Mouse (Mus musculus): ENCODE measurements around the gene Ampd2. TPM values are rescaled to one million over a fixed set of nuclear protein-coding genes. Genes with fewer than 3 reads are reported as not detected.

Ampd2 gene
- polyA plus RNA-seq, 1 experiment from 2014 or later, result 47.3 TPM

- peaks cover under 1% of the 10 kb centered on the region; the same call in 1 of the 2 replicates for H3K27me3 ChIP-seq
- ATAC-seq (ENCODE audit: low FRiP score), result no peak
- no peak overlapping the region for H3K27ac ChIP-seq
- H3K4me2 ChIP-seq, result peak overlapping the region; percentile 100
- 0 out of 2 replicates have a peak overlapping the region, but pooled peaks have one; percentile 66 for H3K4me3 ChIP-seq (replicated peaks)
- H3K36me3 ChIP-seq (replicated peaks), result peaks cover 14% of the 10 kb centered on the region
- 82% methylated on average over 4 of the region's 4 CpGs for WGBS
- H3K9ac ChIP-seq, result no peak overlapping the region
- H3K4me1 ChIP-seq, result peaks cover 52% of the 10 kb centered on the region
- H3K9me3 ChIP-seq, result no peaks in the 10 kb centered on the region
Observed at GRCm38 (mm10) chr3:108083904-108084407, 2.5 kb downstream of the Ampd2 start.

GRCm38 (mm10) chr3:108083161-108083560 lies 3.3 kb downstream of the Ampd2 start:
- H3K4me2 ChIP-seq, result peak overlapping the region; percentile 100; the same call in 1 of the 2 replicates
- H3K4me1 ChIP-seq, result peaks cover 52% of the 10 kb centered on the region
- H3K9ac ChIP-seq, result no peak overlapping the region
- H3K27ac ChIP-seq, result no peak overlapping the region
- no peaks in the 10 kb centered on the region for H3K9me3 ChIP-seq
- WGBS, result 65% methylated on average over 2 of the region's 2 CpGs
- no peaks in the 10 kb centered on the region for H3K27me3 ChIP-seq
- no peak overlapping the region for H3K4me3 ChIP-seq (replicated peaks)
- no peak for ATAC-seq (ENCODE audit: low FRiP score)
- peaks cover 22% of the 10 kb centered on the region for H3K36me3 ChIP-seq (replicated peaks)

- no peaks in the 10 kb centered on the region for H3K9me3 ChIP-seq
- no peaks in the 10 kb centered on the region for H3K27me3 ChIP-seq
- ATAC-seq (ENCODE audit: low FRiP score), result no peak
- H3K4me2 ChIP-seq, result peak overlapping the region; percentile 11; the same call in 1 of the 2 replicates
- peaks cover 52% of the 10 kb centered on the region for H3K4me1 ChIP-seq
- no peak overlapping the region for H3K4me3 ChIP-seq (replicated peaks)
- 75% methylated on average over 1 of the region's 1 CpGs for WGBS
- no peak overlapping the region for H3K27ac ChIP-seq
- H3K36me3 ChIP-seq (replicated peaks), result peaks cover 30% of the 10 kb centered on the region
- H3K9ac ChIP-seq, result peak overlapping the region; percentile 25; the same call in 1 of the 2 replicates
Observed at GRCm38 (mm10) chr3:108082251-108082875, 4.1 kb downstream of the Ampd2 start.

GRCm38 (mm10) chr3:108081681-108082080 lies 4.8 kb downstream of the Ampd2 start:
- Histone ChIP-seq H3K27ac (no peak overlapping the region), H3K27me3 (no peaks in the 10 kb centered on the region), H3K4me2 (0 out of 2 replicates have a peak overlapping the region, but pooled peaks have one; percentile 2), H3K9me3 (no peaks in the 10 kb centered on the region), H3K9ac (peak overlapping the region; percentile 25; the same call in 1 of the 2 replicates), H3K36me3 (replicated peaks) (peaks cover 37% of the 10 kb centered on the region), H3K4me3 (replicated peaks) (no peak overlapping the region), H3K4me1 (peaks cover 50% of the 10 kb centered on the region)
- 49% methylated on average over 4 of the region's 4 CpGs for WGBS
- no peak for ATAC-seq (ENCODE audit: low FRiP score)

- no peak for ATAC-seq (ENCODE audit: low FRiP score)
- WGBS, result 92% methylated on average over 9 of the region's 9 CpGs
- no peak overlapping the region for H3K9ac ChIP-seq
Observed at GRCm38 (mm10) chr3:108076836-108077235, 9.6 kb downstream of the Ampd2 start.

GRCm38 (mm10) chr3:108072983-108073569 lies 13.4 kb downstream of the Ampd2 start:
- H3K9ac ChIP-seq, result no peak overlapping the region
- WGBS, result 67% methylated on average over 10 of the region's 10 CpGs
- H3K36me3 ChIP-seq (replicated peaks), result peaks cover 44% of the 10 kb centered on the region
- no peak for ATAC-seq (ENCODE audit: low FRiP score)
- H3K9me3 ChIP-seq, result no peaks in the 10 kb centered on the region
- H3K27ac ChIP-seq, result peak overlapping the region; percentile 25; the same call in 1 of the 2 replicates
- H3K4me3 ChIP-seq (replicated peaks), result no peak overlapping the region
- H3K4me2 ChIP-seq, result no peak overlapping the region
- no peaks in the 10 kb centered on the region for H3K4me1 ChIP-seq
- no peaks in the 10 kb centered on the region for H3K27me3 ChIP-seq

More at GRCm38 (mm10) chr3:108076836-108077235, 9.6 kb downstream of the Ampd2 start:
- Histone ChIP-seq H3K27ac (no peak overlapping the region), H3K36me3 (replicated peaks) (peaks cover 67% of the 10 kb centered on the region), H3K9me3 (no peaks in the 10 kb centered on the region), H3K4me2 (no peak overlapping the region), H3K4me1 (peaks cover 4% of the 10 kb centered on the region), H3K4me3 (replicated peaks) (no peak overlapping the region), H3K27me3 (no peaks in the 10 kb centered on the region)

- ATAC-seq (ENCODE audit: low FRiP score), result no peak
- WGBS, result 70% methylated on average over 10 of the region's 10 CpGs
Observed at GRCm38 (mm10) chr3:108070295-108071293, 15.9 kb downstream of the Ampd2 start.

GRCm38 (mm10) chr3:108069231-108069870 lies 17.1 kb downstream of the Ampd2 start:
- Histone ChIP-seq H3K36me3 (replicated peaks) (peaks cover 7% of the 10 kb centered on the region), H3K27me3 (no peaks in the 10 kb centered on the region; the same call in 1 of the 2 replicates), H3K27ac (no peak overlapping the region), H3K9me3 (no peaks in the 10 kb centered on the region), H3K4me1 (no peaks in the 10 kb centered on the region), H3K4me3 (replicated peaks) (no peak overlapping the region), H3K9ac (no peak overlapping the region), H3K4me2 (no peak overlapping the region)
- 81% methylated on average over 13 of the region's 13 CpGs for WGBS
- ATAC-seq (ENCODE audit: low FRiP score), result no peak

More at GRCm38 (mm10) chr3:108070295-108071293, 15.9 kb downstream of the Ampd2 start:
- H3K4me1 ChIP-seq, result no peaks in the 10 kb centered on the region
- H3K9ac ChIP-seq, result no peak overlapping the region
- H3K4me3 ChIP-seq (replicated peaks), result no peak overlapping the region
- H3K4me2 ChIP-seq, result no peak overlapping the region
- no peak overlapping the region for H3K27ac ChIP-seq
- H3K9me3 ChIP-seq, result no peaks in the 10 kb centered on the region
- no peaks in the 10 kb centered on the region for H3K27me3 ChIP-seq
- peaks cover 19% of the 10 kb centered on the region for H3K36me3 ChIP-seq (replicated peaks)

- Histone ChIP-seq H3K4me2 (no peak overlapping the region), H3K4me3 (replicated peaks) (no peak overlapping the region), H3K9me3 (no peaks in the 10 kb centered on the region), H3K36me3 (replicated peaks) (0 out of 2 replicates have a peak, but pooled peaks cover 2% of the 10 kb centered on the region), H3K27me3 (no peaks in the 10 kb centered on the region; the same call in 1 of the 2 replicates), H3K9ac (no peak overlapping the region), H3K27ac (no peak overlapping the region), H3K4me1 (no peaks in the 10 kb centered on the region)
- WGBS, result 50% methylated on average over 1 of the region's 1 CpGs
- no peak for ATAC-seq (ENCODE audit: low FRiP score)
Observed at GRCm38 (mm10) chr3:108068826-108069225, 17.6 kb downstream of the Ampd2 start.

GRCm38 (mm10) chr3:108067370-108067934 lies 19.0 kb downstream of the Ampd2 start:
- ATAC-seq (ENCODE audit: low FRiP score), result no peak
- H3K4me1 ChIP-seq, result no peaks in the 10 kb centered on the region
- H3K36me3 ChIP-seq (replicated peaks), result no peaks in the 10 kb centered on the region
- no peak overlapping the region for H3K27ac ChIP-seq
- no peaks in the 10 kb centered on the region for H3K9me3 ChIP-seq
- H3K9ac ChIP-seq, result no peak overlapping the region
- no peak overlapping the region for H3K4me2 ChIP-seq
- H3K4me3 ChIP-seq (replicated peaks), result no peak overlapping the region
- H3K27me3 ChIP-seq, result no peaks in the 10 kb centered on the region; the same call in 1 of the 2 replicates
- WGBS, result 79% methylated on average over 6 of the region's 6 CpGs

- ATAC-seq (ENCODE audit: low FRiP score), result no peak
- H3K27me3 ChIP-seq, result no peaks in the 10 kb centered on the region; the same call in 1 of the 2 replicates
- H3K9ac ChIP-seq, result no peak overlapping the region
- no peaks in the 10 kb centered on the region for H3K36me3 ChIP-seq (replicated peaks)
- no peak overlapping the region for H3K4me3 ChIP-seq (replicated peaks)
- H3K4me2 ChIP-seq, result no peak overlapping the region
- 90% methylated on average over 9 of the region's 9 CpGs for WGBS
- peaks cover 3% of the 10 kb centered on the region; the same call in 1 of the 2 replicates for H3K4me1 ChIP-seq
- no peaks in the 10 kb centered on the region for H3K9me3 ChIP-seq
- no peak overlapping the region for H3K27ac ChIP-seq
Observed at GRCm38 (mm10) chr3:108065551-108065950, 20.9 kb downstream of the Ampd2 start.
